Mouse (Mus musculus) cerebellum, adult 2 months (tissue): ENCODE data around the gene Snd1.

Experiments
- CTCF ChIP-seq: fragments of 200-500 bp; IDR thresholded peaks from 2 replicates; pipeline ENCODE4 v1.5.1; 2011; ENCODE audit warnings: low read depth, mild to moderate bottlenecking, control low read depth, low read length, moderate library complexity, borderline replicate concordance; ENCODE audit not compliant: insufficient read depth
- POLR2A ChIP-seq: fragments of 200-500 bp; IDR thresholded peaks from 2 replicates; pipeline ENCODE4 v1.6.1; 2011; ENCODE audit warnings: low read length, control low read depth, borderline replicate concordance; ENCODE audit not compliant: insufficient read depth

DNA sequence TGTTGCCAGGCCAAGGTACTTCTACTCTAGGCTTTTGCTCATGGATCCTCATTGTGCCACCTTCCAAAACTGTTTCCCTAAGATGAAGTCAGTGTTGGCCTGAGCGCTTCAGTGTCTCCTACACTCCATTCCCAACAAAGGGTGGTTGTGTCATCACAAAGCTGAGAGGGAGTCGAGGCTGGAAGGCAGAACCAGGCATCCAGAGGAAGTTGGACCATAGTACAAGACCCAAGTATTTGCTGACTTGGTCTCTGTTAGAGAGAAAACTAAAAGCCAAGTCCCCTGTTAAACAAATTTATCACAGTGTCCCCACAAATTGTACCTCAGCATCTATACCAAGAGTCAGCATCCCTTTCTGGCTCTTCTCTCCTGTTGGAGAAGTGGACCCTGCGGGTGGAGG lies 46.6 kb upstream of the Snd1 start, which contains the start of gene Gcc1:
- TF ChIP-seq POLR2A, result no peak
- no peak for TF ChIP-seq CTCF
